Mouse (Mus musculus) ES-Bruce4 (cell line): Measurements from ENCODE around the gene Krt16.

Experiments used
- CTCF ChIP-seq: IDR thresholded peaks from one replicate; pipeline ENCODE4 v1.8.1; 2011; ENCODE audit warnings: low read depth, low read length
- EP300 ChIP-seq: IDR thresholded peaks from 2 replicates; pipeline ENCODE4 v1.6.1; 2011; ENCODE audit warnings: low read depth, low read length; ENCODE audit not compliant: insufficient read depth
- POLR2A ChIP-seq: IDR thresholded peaks from one replicate; pipeline ENCODE4 v1.8.1; 2011; ENCODE audit warnings: low read length; ENCODE audit not compliant: insufficient read depth

- TF ChIP-seq CTCF (no peak), EP300 (peak; percentile 48; the same call in 1 of the 2 replicates), POLR2A (no peak)
Observed at GRCm38 (mm10) chr11:100275466-100275865, 26.8 kb upstream of the Krt16 start.
